ENCODE assay signal across 8 mouse cellular contexts in genomic region chr7:90442518-90443080, GRCm38 (mm10). TPM values are rescaled to one million over a fixed set of nuclear protein-coding genes. Genes with fewer than 3 reads are reported as not detected.
DNase-seq lines count a peak whose midpoint lies in the region; ATAC-seq lines count a peak whose summit lies in the region.

Gene Crebzf, plus strand, starts transcription at chr7:90442729.

- peak; percentile 97 for DNase-seq in T-cell, adult 2 months (ENCODE audit: low spot score)
- peak; percentile 94 to 95 for DNase-seq in cerebellum, postnatal 36 days
- peak; percentile 93 to 97 for DNase-seq in frontal cortex, postnatal 36 days (ENCODE audit: low spot score in 2 of 2)
- DNase-seq in left cerebral cortex, adult 11 months (ENCODE audit: low spot score), result peak; percentile 94
- DNase-seq in lung, postnatal 4 days, result peak; percentile 98
- DNase-seq in retina, postnatal 7 days (ENCODE audit: low read depth, low spot score), result peak; percentile 95
- DNase-seq in urinary bladder, adult 2 months (ENCODE audit: low spot score), result peak; percentile 89

- H3K4me1 ChIP-seq in hindbrain, embryonic 15.5 days (replicated peaks), result peaks cover 13% of the 10 kb centered on the region

- H3K4me2 ChIP-seq in hindbrain, embryonic 15.5 days, result peak within 1 kb of the TSS; percentile 80

- no peaks in the 10 kb centered on the region for H3K27me3 ChIP-seq in hindbrain, embryonic 15.5 days

- under 1% methylated on average over 51 of the region's 54 CpGs for WGBS in hindbrain, embryonic 15.5 days

- H3K27ac ChIP-seq in hindbrain, embryonic 15.5 days (replicated peaks), result peak within 1 kb of the TSS; percentile 97

- peak within 1 kb of the TSS; percentile 66 for H3K4me3 ChIP-seq in hindbrain, embryonic 15.5 days

- H3K36me3 ChIP-seq in hindbrain, embryonic 15.5 days, result 0 out of 2 replicates have a peak, but pooled peaks cover 3% of the 10 kb centered on the region

- ATAC-seq in hindbrain, embryonic 15.5 days (ENCODE audit: low FRiP score, low read depth), result peak; percentile 98

- H3K9me3 ChIP-seq in hindbrain, embryonic 15.5 days, result no peaks in the 10 kb centered on the region

- peak within 1 kb of the TSS; percentile 93 for H3K9ac ChIP-seq in hindbrain, embryonic 15.5 days

RNA-seq across cellular contexts. Expression of gene Crebzf, which starts in this region (rescaled TPM):
- polyA plus RNA-seq in hindbrain, embryonic 15.5 days (2015; fragmentation: Nextera tagmentation; extraction: Ambion mirVana), result 28.5 and 29.0 TPM in 2 replicates
- polyA plus RNA-seq in urinary bladder, adult 2 months (2012; rRNA removed), result 71.4 and 104 TPM in 2 replicates

Comparison
In these comparisons a context has a peak if more than half of its experiments do, and no peak if none do; other contexts are left out.
1. Peak in every context shown above with its lines: DNase-seq, ATAC-seq, H3K4me3 ChIP-seq and H3K27ac ChIP-seq.